Mouse (Mus musculus): ENCODE results near the gene Edar. TPM values are rescaled to one million over a fixed set of nuclear protein-coding genes. Genes with fewer than 3 reads are reported as not detected.
A peak's percentile ranks its signal among the peaks of the same experiment; 100 is the strongest.

Gene Edar
- total RNA-seq, 1 experiment from 2014 or later: 4.2 TPM

GRCm38 (mm10) chr10:58618501-58619216 lies 56.8 kb downstream of the Edar start:
- ATAC-seq (replicated peaks in 1 of 2; ENCODE audit: insufficient read depth in 1 of 2, low FRiP score in 2 of 2, low TSS enrichment in 1 of 2, low read depth in 1 of 2, poor library complexity in 2 of 2, severe bottlenecking in 2 of 2): no peak

DNA sequence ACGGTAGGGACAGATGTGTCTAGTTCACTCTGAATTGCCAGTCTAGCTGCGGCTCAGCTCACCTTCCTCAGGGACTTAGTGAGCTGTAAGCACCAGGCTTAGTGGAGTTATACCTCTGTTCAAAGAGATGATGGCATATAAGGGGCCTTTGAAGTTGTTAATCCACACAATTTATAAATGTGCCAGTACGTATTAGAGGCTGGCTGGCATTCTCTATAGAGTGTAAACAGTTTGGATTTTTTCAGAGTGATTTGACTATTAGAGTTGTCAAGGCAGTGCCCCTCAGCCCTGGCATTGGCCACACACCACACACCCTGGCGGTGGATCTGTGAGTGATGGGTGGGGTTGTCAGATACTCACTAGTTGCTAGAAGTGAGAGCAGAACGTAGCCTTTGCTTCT lies 58.9 kb downstream of the Edar start:
- no peak for ATAC-seq (replicated peaks in 1 of 2; ENCODE audit: insufficient read depth in 1 of 2, low FRiP score in 2 of 2, low TSS enrichment in 1 of 2, low read depth in 1 of 2, poor library complexity in 2 of 2, severe bottlenecking in 2 of 2)

DNA sequence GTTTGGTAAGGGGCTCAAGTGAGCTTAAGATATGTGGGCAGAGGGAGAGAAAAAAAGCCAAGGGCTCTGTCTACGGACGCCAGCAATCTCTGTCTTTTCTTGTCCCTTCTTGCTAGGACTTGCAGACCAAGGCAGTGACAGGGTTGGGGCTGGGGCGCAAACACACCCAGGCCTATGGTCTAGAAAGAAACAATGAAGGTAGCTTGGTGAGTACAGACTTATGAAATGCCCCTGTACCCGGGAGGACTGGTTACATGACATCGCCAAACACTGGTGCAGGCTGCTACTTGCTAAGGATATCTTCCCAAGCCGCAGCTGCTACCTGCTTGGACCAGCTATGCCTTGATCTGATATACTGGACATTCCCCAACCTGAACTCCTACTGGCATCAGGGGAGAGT lies 60.9 kb downstream of the Edar start:
- no peak for ATAC-seq (replicated peaks in 1 of 2; ENCODE audit: insufficient read depth in 1 of 2, low FRiP score in 2 of 2, low TSS enrichment in 1 of 2, low read depth in 1 of 2, poor library complexity in 2 of 2, severe bottlenecking in 2 of 2)

DNA sequence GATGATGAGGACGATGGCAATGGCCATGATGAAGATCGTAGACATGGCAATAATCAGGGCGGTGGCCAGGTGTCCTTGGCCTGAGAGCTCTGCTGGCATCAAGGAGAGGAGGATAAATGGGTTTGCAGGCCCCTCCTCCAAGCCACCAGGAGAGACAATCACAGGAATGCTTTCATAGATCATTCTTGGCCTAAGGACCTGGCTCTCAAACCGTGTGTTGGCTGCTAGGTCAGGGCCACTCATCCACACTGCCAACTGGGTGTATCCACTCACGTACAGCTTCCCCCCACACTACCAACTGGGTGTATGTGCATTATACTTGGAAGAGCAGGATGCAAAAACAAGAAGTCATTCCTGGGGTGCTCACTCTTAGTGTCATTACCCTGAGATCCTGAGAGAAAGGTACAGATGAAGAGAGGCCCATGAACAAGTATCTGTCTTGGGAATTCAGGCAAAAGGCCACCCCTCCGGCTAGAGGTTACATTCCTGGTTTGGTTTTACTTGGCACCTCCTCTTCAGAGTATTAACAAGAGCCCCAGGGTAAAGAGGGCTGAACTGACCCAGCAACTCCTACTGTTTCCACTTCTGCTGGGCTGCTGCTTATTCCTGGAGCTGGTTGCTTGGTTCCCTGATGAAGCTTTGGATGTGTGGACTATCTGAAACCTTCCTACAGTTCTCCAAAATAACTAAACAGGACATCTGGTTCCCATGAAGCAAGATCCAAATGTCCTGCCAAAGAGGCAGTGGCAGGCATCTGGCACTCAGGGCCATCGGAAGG lies 64.8 kb downstream of the Edar start:
- no peak for ATAC-seq (replicated peaks in 1 of 2; ENCODE audit: insufficient read depth in 1 of 2, low FRiP score in 2 of 2, low TSS enrichment in 1 of 2, low read depth in 1 of 2, poor library complexity in 2 of 2, severe bottlenecking in 2 of 2)

DNA sequence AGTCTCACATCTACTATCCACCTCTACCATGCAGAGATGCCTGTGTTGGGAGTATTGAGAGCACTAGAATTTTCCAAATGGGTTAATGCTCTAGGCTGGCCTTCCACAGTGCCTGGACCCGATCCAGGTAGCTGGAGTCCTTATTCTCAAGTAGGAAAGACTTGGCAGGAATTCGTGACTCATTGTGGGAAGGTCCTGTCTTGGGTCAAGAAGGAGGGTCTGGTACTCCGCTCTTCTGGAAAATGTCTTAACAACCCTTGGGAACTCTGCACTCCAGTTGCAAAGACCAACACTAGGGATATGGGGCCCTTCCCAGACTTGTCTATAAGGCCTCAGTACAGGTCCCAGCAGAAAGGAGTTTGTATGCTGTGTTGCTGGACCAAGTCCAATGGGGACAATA lies 66.6 kb downstream of the Edar start:
- no peak for ATAC-seq (replicated peaks in 1 of 2; ENCODE audit: insufficient read depth in 1 of 2, low FRiP score in 2 of 2, low TSS enrichment in 1 of 2, low read depth in 1 of 2, poor library complexity in 2 of 2, severe bottlenecking in 2 of 2)

- no peak for ATAC-seq (replicated peaks in 1 of 2; ENCODE audit: insufficient read depth in 1 of 2, low FRiP score in 2 of 2, low TSS enrichment in 1 of 2, low read depth in 1 of 2, poor library complexity in 2 of 2, severe bottlenecking in 2 of 2)
Measured at GRCm38 (mm10) chr10:58606356-58606755, 69.1 kb downstream of the Edar start.

GRCm38 (mm10) chr10:58604779-58605178 lies 70.7 kb downstream of the Edar start:
- ATAC-seq (replicated peaks in 1 of 2; ENCODE audit: insufficient read depth in 1 of 2, low FRiP score in 2 of 2, low TSS enrichment in 1 of 2, low read depth in 1 of 2, poor library complexity in 2 of 2, severe bottlenecking in 2 of 2): no peak

DNA sequence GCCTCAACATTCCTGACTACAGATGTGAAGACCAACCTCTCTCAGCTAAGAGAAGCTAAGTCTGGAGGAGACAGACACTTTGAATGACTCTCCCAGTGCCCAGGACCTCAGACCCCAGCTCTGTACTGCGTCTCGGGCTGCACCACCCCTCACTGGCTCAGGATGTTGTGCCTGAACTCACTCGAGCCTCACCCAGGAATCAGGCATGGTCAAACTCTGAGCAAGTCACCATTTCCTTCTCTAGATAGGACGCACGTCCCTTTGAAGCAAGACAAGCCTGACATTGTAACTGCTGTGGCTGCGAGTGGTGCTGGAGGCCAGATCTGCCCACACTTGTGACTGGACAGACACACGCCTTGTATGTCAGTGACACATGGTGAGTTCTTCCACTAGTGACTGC lies 73.5 kb downstream of the Edar start:
- ATAC-seq (replicated peaks in 1 of 2; ENCODE audit: insufficient read depth in 1 of 2, low FRiP score in 2 of 2, low TSS enrichment in 1 of 2, low read depth in 1 of 2, poor library complexity in 2 of 2, severe bottlenecking in 2 of 2): no peak

DNA sequence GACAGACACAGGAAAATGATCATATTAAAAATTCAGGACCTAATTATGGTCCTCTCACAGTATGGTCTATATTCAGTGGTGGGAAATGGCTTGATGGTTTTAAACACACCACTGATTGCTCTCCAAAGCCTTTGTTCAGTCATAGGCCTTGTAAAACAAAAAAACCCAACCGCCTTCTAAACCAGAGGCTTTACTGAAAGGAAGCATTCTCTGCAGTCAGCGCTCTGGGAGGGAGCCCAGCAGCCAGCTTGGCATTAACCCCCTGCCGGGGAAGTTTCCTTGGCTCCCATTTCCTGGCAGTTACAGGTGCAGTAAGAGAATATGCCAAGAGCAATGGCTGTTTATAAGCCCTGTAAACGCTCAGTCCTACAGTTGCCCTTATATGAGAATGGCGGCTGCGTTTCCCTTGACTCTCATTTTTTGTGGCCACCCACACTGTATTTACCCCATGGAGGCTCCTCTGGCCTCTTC lies 74.0 kb downstream of the Edar start:
- no peak for ATAC-seq (replicated peaks in 1 of 2; ENCODE audit: insufficient read depth in 1 of 2, low FRiP score in 2 of 2, low TSS enrichment in 1 of 2, low read depth in 1 of 2, poor library complexity in 2 of 2, severe bottlenecking in 2 of 2)

- no peak for ATAC-seq (replicated peaks in 1 of 2; ENCODE audit: insufficient read depth in 1 of 2, low FRiP score in 2 of 2, low TSS enrichment in 1 of 2, low read depth in 1 of 2, poor library complexity in 2 of 2, severe bottlenecking in 2 of 2)
Measured at GRCm38 (mm10) chr10:58600983-58601382, 74.5 kb downstream of the Edar start.

- ATAC-seq (replicated peaks in 1 of 2; ENCODE audit: insufficient read depth in 1 of 2, low FRiP score in 2 of 2, low TSS enrichment in 1 of 2, low read depth in 1 of 2, poor library complexity in 2 of 2, severe bottlenecking in 2 of 2): no peak
Measured at GRCm38 (mm10) chr10:58600151-58600550, 75.3 kb downstream of the Edar start.

GRCm38 (mm10) chr10:58595821-58596220 lies 79.6 kb downstream of the Edar start:
- ATAC-seq (replicated peaks in 1 of 2; ENCODE audit: insufficient read depth in 1 of 2, low FRiP score in 2 of 2, low TSS enrichment in 1 of 2, low read depth in 1 of 2, poor library complexity in 2 of 2, severe bottlenecking in 2 of 2): no peak

- ATAC-seq (replicated peaks in 1 of 2; ENCODE audit: insufficient read depth in 1 of 2, low FRiP score in 2 of 2, low TSS enrichment in 1 of 2, low read depth in 1 of 2, poor library complexity in 2 of 2, severe bottlenecking in 2 of 2): no peak
Measured at GRCm38 (mm10) chr10:58595197-58595596, 80.3 kb downstream of the Edar start.

GRCm38 (mm10) chr10:58594486-58594885 lies 81.0 kb downstream of the Edar start:
- no peak for ATAC-seq (replicated peaks in 1 of 2; ENCODE audit: insufficient read depth in 1 of 2, low FRiP score in 2 of 2, low TSS enrichment in 1 of 2, low read depth in 1 of 2, poor library complexity in 2 of 2, severe bottlenecking in 2 of 2)

DNA sequence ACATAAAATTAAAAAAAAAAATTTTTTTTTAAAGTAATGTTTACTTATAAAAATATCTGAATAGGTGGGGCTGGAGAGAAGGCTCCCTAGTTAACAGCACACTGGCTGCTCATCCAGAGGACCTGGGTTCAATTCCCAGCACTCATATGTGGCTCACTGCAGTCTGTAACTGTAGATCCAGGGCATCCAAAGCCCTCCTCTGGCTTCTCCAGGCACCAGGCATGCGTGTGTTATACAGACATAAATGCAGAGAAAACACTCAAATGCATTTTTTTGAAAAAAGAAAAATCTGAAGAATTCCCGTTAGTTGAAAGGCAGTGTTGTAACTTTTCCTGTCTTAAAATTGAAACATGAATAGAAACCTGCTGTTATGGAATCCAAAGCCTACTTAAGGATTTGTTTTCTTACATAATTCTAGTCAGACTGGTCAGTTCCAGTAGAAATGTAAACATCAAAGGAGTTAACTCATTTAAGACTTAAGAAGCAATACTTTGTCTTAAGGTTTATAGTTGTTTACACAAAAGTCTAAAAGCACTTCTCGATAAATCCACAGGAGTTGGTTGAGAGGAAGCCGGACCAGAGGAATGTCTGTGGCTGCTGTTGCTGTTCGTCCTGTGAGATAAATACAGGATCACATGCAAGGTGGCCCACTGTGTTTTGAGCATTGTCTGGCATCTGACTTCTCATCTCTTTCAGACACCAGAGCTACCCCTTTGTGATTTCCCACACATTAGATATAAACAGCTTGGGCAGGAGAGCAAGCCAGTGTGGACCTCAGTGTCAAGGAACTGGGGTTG lies 89.8 kb downstream of the Edar start:
- ATAC-seq (replicated peaks in 1 of 2; ENCODE audit: insufficient read depth in 1 of 2, low FRiP score in 2 of 2, low TSS enrichment in 1 of 2, low read depth in 1 of 2, poor library complexity in 2 of 2, severe bottlenecking in 2 of 2): no peak

- ATAC-seq (replicated peaks in 1 of 2; ENCODE audit: insufficient read depth in 1 of 2, low FRiP score in 2 of 2, low TSS enrichment in 1 of 2, low read depth in 1 of 2, poor library complexity in 2 of 2, severe bottlenecking in 2 of 2): no peak
Measured at GRCm38 (mm10) chr10:58560521-58560920, 114.9 kb downstream of the Edar start.

DNA sequence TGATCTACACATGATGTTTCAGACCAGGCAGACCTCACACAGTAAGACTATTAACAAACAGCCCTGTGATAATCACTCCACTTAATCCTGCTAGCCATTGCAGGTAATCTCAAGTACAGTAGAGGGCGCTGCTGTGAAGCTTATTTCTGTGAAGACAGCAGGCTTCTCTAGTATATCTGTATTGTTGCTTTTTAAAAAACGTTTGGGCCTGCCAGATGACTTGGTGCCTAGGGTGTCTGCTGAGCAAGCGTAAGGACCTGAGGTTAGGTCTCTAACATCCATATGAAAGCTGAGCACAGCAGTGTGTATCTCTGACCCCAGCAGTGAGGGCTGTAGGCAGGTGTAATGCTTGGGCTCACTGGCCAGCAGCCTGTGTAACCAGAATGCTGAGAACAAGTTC lies 115.6 kb downstream of the Edar start:
- ATAC-seq (replicated peaks in 1 of 2; ENCODE audit: insufficient read depth in 1 of 2, low FRiP score in 2 of 2, low TSS enrichment in 1 of 2, low read depth in 1 of 2, poor library complexity in 2 of 2, severe bottlenecking in 2 of 2): peak; percentile 68 to 84

DNA sequence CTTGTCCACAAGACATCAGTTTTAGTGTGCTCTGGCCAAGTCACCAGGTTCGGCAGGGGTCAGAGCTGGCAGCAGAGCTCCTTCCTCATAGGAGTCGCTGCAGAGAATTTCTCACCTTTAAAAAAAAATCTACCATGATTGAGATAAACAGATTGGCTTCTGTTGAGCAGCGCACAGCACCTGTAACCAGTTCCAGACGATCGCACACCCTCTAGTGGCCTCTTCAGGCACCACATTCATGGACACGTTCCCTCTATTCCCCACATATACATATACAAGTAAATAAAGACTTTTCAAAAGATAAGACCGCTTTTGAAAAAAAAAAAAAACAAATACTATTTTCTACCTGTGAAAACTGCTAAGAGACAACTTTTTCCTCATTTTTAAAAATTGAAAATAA lies 116.4 kb downstream of the Edar start:
- ATAC-seq (replicated peaks in 1 of 2; ENCODE audit: insufficient read depth in 1 of 2, low FRiP score in 2 of 2, low TSS enrichment in 1 of 2, low read depth in 1 of 2, poor library complexity in 2 of 2, severe bottlenecking in 2 of 2): peak; percentile 63 to 74; a peak in 3 of 4 replicates

Data from hematopoietic stem cell, adult 5-6 weeks (primary cell).